Mouse (Mus musculus) midbrain, embryonic 12.5 days (tissue): ENCODE measurements around the gene Kdm3a. TPM values are rescaled to one million over a fixed set of nuclear protein-coding genes. Genes with fewer than 3 reads are reported as not detected.

Source experiments
- ATAC-seq: fragments of 200-750 bp; cut with Nextera tagmentation; 2 replicates; pipeline ENCODE4 v1.8.0; 2017; ENCODE audit warnings: low read depth, moderate TSS enrichment, moderate library complexity; ENCODE audit not compliant: low FRiP score
- H3K27ac ChIP-seq: fragments of 300-500 bp; sonication (generic); replicated peaks from 2 replicates; pipeline ENCODE4 v1.5.1; 2016; ENCODE audit warnings: mild to moderate bottlenecking
- H3K27me3 ChIP-seq: fragments of 300-500 bp; sonication (generic); 2 replicates; pipeline ENCODE4 v1.6.1; 2016; ENCODE audit warnings: mild to moderate bottlenecking
- H3K36me3 ChIP-seq: fragments of 300-500 bp; sonication (generic); 2 replicates; pipeline ENCODE4 v1.6.1; 2016
- H3K4me1 ChIP-seq: fragments of 300-500 bp; sonication (generic); 2 replicates; pipeline ENCODE4 v1.6.1; 2016
- H3K4me2 ChIP-seq: fragments of 300-500 bp; sonication (generic); replicated peaks from 2 replicates; pipeline ENCODE4 v1.6.1; 2016; ENCODE audit warnings: mild to moderate bottlenecking, moderate library complexity
- H3K4me3 ChIP-seq: fragments of 300-500 bp; sonication (generic); 2 replicates; pipeline ENCODE4 v1.5.1; 2016; ENCODE audit warnings: mild to moderate bottlenecking
- H3K9ac ChIP-seq: fragments of 300-500 bp; sonication (generic); replicated peaks from 2 replicates; pipeline ENCODE4 v1.6.1; 2016; ENCODE audit warnings: mild to moderate bottlenecking, moderate library complexity
- H3K9me3 ChIP-seq: fragments of 300-500 bp; sonication (generic); 2 replicates; pipeline ENCODE4 v1.6.1; 2016; ENCODE audit warnings: mild to moderate bottlenecking
- WGBS: fragments of 180-500 bp; shearing (Covaris S2); methylation state at CpG from one replicate; pipeline ENCODE4 v1.1.7; 2016; 5-methylcytosine and 5-hydroxymethylcytosine counted together
- polyA plus RNA-seq: library from polyadenylated mRNA; unstranded; fragments of >200 nt; fragmentation: Nextera tagmentation; extraction: Ambion mirVana; gene quantifications from 2 replicates; pipeline ENCODE4 v1.2.1, GENCODE M21; 2016

Gene Kdm3a
- polyA plus RNA-seq, 1 experiment from 2014 or later, result 94.9 TPM

DNA sequence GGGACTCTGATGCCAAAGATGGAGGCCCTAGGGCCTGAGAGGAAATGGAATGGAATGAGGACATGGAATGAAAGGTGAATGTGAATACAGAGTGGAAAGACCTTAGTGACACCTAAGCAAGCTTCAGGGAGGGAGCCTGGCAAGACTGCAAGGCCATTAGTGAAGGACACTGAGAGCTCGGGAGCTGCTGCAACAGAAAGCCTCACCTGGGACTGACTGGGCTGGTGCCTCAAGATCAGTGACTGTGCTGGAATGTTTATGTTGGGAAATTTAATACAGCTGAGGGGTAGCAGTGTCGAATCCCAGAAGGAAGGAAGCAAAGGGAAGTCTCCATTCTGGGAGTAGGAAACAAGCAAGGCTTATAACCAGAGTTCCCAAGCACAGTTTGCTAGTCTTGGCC is 63.8 kb downstream of the Kdm3a start:
- 81% methylated on average over 2 of the region's 2 CpGs for WGBS
- Histone ChIP-seq H3K4me1 (no peaks in the 10 kb centered on the region), H3K4me2 (no peak overlapping the region), H3K9me3 (no peaks in the 10 kb centered on the region), H3K27me3 (no peaks in the 10 kb centered on the region), H3K4me3 (no peak overlapping the region), H3K36me3 (peaks cover 21% of the 10 kb centered on the region), H3K9ac (no peak overlapping the region), H3K27ac (no peak overlapping the region)
- no peak for ATAC-seq

GRCm38 (mm10) chr6:71568616-71569015 is 64.2 kb downstream of the Kdm3a start:
- 91% methylated on average over 3 of the region's 3 CpGs for WGBS
- Histone ChIP-seq H3K4me3 (no peak overlapping the region), H3K4me1 (no peaks in the 10 kb centered on the region), H3K4me2 (no peak overlapping the region), H3K9ac (no peak overlapping the region), H3K9me3 (no peaks in the 10 kb centered on the region), H3K27me3 (no peaks in the 10 kb centered on the region), H3K27ac (no peak overlapping the region), H3K36me3 (peaks cover 17% of the 10 kb centered on the region)
- no peak for ATAC-seq

GRCm38 (mm10) chr6:71556826-71557225 is 76.0 kb downstream of the Kdm3a start:
- no peak overlapping the region for H3K27ac ChIP-seq
- H3K9me3 ChIP-seq, result no peaks in the 10 kb centered on the region
- no peak for ATAC-seq
- H3K4me2 ChIP-seq, result no peak overlapping the region
- no peaks in the 10 kb centered on the region for H3K4me1 ChIP-seq
- no peak overlapping the region for H3K4me3 ChIP-seq
- 88% methylated on average over 2 of the region's 2 CpGs for WGBS
- H3K36me3 ChIP-seq, result peaks cover 13% of the 10 kb centered on the region
- H3K9ac ChIP-seq, result no peak overlapping the region
- H3K27me3 ChIP-seq, result no peaks in the 10 kb centered on the region

- Histone ChIP-seq H3K4me2 (no peak overlapping the region), H3K9me3 (no peaks in the 10 kb centered on the region), H3K27ac (no peak overlapping the region), H3K4me1 (no peaks in the 10 kb centered on the region), H3K9ac (no peak overlapping the region), H3K27me3 (no peaks in the 10 kb centered on the region), H3K4me3 (no peak overlapping the region), H3K36me3 (peaks cover 6% of the 10 kb centered on the region; the same call in 1 of the 2 replicates)
- WGBS, result 91% methylated on average over 2 of the region's 2 CpGs
- no peak for ATAC-seq
These were observed 77.3 kb downstream of the Kdm3a start for GRCm38 (mm10) chr6:71555507-71555951.

DNA sequence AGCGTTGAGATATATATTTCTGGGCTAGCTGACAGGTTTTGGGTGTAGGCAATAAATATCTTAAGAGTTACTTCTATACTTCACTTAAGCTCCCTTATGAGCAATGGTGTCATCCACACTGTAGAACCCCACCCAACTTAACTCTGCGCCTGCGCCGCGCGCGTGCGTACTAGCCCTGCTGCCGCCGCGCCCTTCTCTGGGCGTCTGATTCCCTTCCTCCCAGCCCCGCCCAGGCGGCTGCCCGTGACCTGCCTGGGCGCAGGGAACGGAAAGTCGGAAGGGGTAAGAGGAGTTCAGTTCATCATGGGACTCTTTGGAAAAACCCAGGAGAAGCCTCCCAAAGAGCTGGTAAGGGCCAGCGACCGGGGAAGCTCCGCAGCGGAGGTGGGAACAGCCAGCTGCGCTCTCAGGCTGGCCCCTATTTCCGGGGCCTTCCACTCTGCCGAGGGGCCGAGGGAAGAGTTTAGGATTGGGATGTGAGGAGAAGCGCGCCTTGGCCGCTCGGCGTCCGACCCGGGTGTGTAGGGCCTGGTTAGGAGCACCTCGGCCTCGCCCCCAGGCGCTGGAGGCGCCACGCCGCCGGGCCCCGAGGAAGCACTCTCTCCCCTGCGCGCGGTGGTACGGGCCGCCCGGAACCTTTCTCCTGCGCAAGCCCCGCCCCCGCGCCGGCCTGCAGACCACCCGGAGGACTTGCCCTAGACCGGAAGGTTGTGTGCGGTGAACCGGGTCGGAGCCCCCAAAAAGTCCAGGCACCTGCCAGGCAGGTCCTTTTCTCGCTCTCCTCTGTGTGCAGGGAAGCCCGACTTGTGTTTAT is 88.9 kb downstream of the Kdm3a start, which contains the start of gene Chmp3:
Gene Chmp3 (plus strand): TSS at position 112 of the 814 bp plus-strand sequence.
- Histone ChIP-seq H3K27me3 (no peaks in the 10 kb centered on the region), H3K9me3 (no peaks in the 10 kb centered on the region), H3K4me2 (peak within 1 kb of the TSS; percentile 65), H3K9ac (peak within 1 kb of the TSS; percentile 88), H3K27ac (peak within 1 kb of the TSS; percentile 96), H3K4me1 (peaks cover 3% of the 10 kb centered on the region), H3K36me3 (no peaks in the 10 kb centered on the region), H3K4me3 (peak within 1 kb of the TSS; percentile 61)
- under 1% methylated on average over 59 of the region's 59 CpGs for WGBS
- peak; percentile 97 for ATAC-seq

Other genes with a start within 250 kb of the Kdm3a start
- 15.2 and 17.3 TPM in 2 replicates for gene Rmnd5a, start 192.4 kb downstream of the Kdm3a start, polyA plus RNA-seq
- gene Rnf103, start 139.1 kb downstream of the Kdm3a start, polyA plus RNA-seq, result 25.0 and 27.4 TPM in 2 replicates
- gene Chmp3, start 89.2 kb downstream of the Kdm3a start, polyA plus RNA-seq, result 47.4 and 52.9 TPM in 2 replicates
- 86.3 and 97.4 TPM in 2 replicates for gene Reep1, start 74.6 kb upstream of the Kdm3a start, polyA plus RNA-seq
- gene Mrpl35, start 194.0 kb upstream of the Kdm3a start, polyA plus RNA-seq, result 47.0 and 47.7 TPM in 2 replicates
- 163 and 168 TPM in 2 replicates for gene Immt, start 198.3 kb upstream of the Kdm3a start, polyA plus RNA-seq